Mouse (Mus musculus) G1E (cell line): Measurements from ENCODE around the gene Apbb1ip.

Source experiments
- CTCF ChIP-seq: IDR thresholded peaks from 2 replicates; pipeline ENCODE4 v1.5.1; 2012; ENCODE audit warnings: low read depth, low read length, inconsistent platforms, mixed read lengths
- GATA1 ChIP-seq: IDR thresholded peaks from 2 replicates; pipeline ENCODE4 v1.6.1; 2012; ENCODE audit warnings: borderline replicate concordance, low read length, inconsistent platforms, mixed read lengths
- TAL1 ChIP-seq: conservative IDR thresholded peaks from 2 replicates; pipeline ENCODE4 v1.6.1; 2012; ENCODE audit warnings: low read depth, low read length, inconsistent platforms, mixed read lengths

GRCm38 (mm10) chr2:22782057-22782456 is 8.2 kb downstream of the Apbb1ip start:
- no peak for TF ChIP-seq CTCF
- peak; percentile 78 for TF ChIP-seq TAL1
- no peak for TF ChIP-seq GATA1
